Mouse (Mus musculus) liver, postnatal 0 days (tissue): Measurements from ENCODE around the gene Klhl3.
A peak's percentile ranks its signal among the peaks of the same experiment; 100 is the strongest.

Source experiments
- CTCF ChIP-seq: sonication (generic); IDR thresholded peaks from 2 replicates; pipeline ENCODE4 v1.5.1; 2016; ENCODE audit warnings: antibody characterized with exemption, low read depth
- EP300 ChIP-seq: IDR thresholded peaks from 2 replicates; pipeline ENCODE4 v1.6.1; 2016; ENCODE audit warnings: antibody characterized with exemption, low read depth, mild to moderate bottlenecking

- peak; percentile 78 for TF ChIP-seq CTCF
- no peak for TF ChIP-seq EP300
These were observed 4.1 kb upstream of the Klhl3 start for GRCm38 (mm10) chr13:58117318-58118017.
